Mouse (Mus musculus) heart, embryonic 15.5 days (tissue): ENCODE data around the gene G6pc. TPM values are rescaled to one million over a fixed set of nuclear protein-coding genes. Genes with fewer than 3 reads are reported as not detected.
"Not testable (repeated sequence)": the region's sequence is repeated elsewhere in the genome, so short reads cannot be mapped to it uniquely, and the experiment has no call there.

Experiments
- ATAC-seq: fragments of 200-750 bp; cut with Nextera tagmentation; replicated peaks from 2 replicates; pipeline ENCODE4 v1.8.0; 2017; ENCODE audit warnings: low read depth, moderate TSS enrichment; ENCODE audit not compliant: insufficient number of reproducible peaks, insufficient read depth, low FRiP score
- H3K27ac ChIP-seq: fragments of 300-500 bp; sonication (generic); 2 replicates; pipeline ENCODE4 v1.5.1; 2015; ENCODE audit warnings: mild to moderate bottlenecking, inconsistent platforms
- H3K27me3 ChIP-seq: fragments of 300-500 bp; sonication (generic); 2 replicates; pipeline ENCODE4 v1.6.1; 2015; ENCODE audit warnings: inconsistent platforms
- H3K36me3 ChIP-seq: fragments of 300-500 bp; sonication (generic); 2 replicates; pipeline ENCODE4 v1.6.1; 2015; ENCODE audit warnings: mild to moderate bottlenecking, inconsistent platforms
- H3K4me1 ChIP-seq: fragments of 300-500 bp; sonication (generic); replicated peaks from 2 replicates; pipeline ENCODE4 v1.6.1; 2015; ENCODE audit warnings: inconsistent platforms
- H3K4me2 ChIP-seq: fragments of 300-500 bp; sonication (generic); 2 replicates; pipeline ENCODE4 v1.6.1; 2015; ENCODE audit warnings: inconsistent platforms, mild to moderate bottlenecking, moderate library complexity
- H3K4me3 ChIP-seq: fragments of 300-500 bp; sonication (generic); 2 replicates; pipeline ENCODE4 v1.5.1; 2015; ENCODE audit warnings: mild to moderate bottlenecking, inconsistent platforms
- H3K9ac ChIP-seq: fragments of 300-500 bp; sonication (generic); 2 replicates; pipeline ENCODE4 v1.6.1; 2015; ENCODE audit warnings: mild to moderate bottlenecking, inconsistent platforms
- H3K9me3 ChIP-seq: fragments of 300-500 bp; sonication (generic); replicated peaks from 2 replicates; pipeline ENCODE4 v1.6.1; 2016; ENCODE audit warnings: inconsistent platforms
- WGBS: fragments of 180-500 bp; shearing (Covaris S2); methylation state at CpG from one replicate; pipeline ENCODE4 v1.1.7; 2015; ENCODE audit warnings: mixed read lengths; 5-methylcytosine and 5-hydroxymethylcytosine counted together
- polyA plus RNA-seq: library from polyadenylated mRNA; unstranded; fragments of >200 nt; fragmentation: Nextera tagmentation; extraction: Ambion mirVana; gene quantifications from 2 replicates; pipeline ENCODE4 v1.2.1, GENCODE M21; 2015

Gene G6pc
- not detected in 2 replicates for polyA plus RNA-seq

GRCm38 (mm10) chr11:101367326-101367935 lies at the start of gene G6pc:
G6pc (plus strand) TSS chr11:101367561.
- H3K36me3 ChIP-seq: no peaks in the 10 kb centered on the region
- 83% methylated on average over 8 of the region's 8 CpGs for WGBS
- no peaks in the 10 kb centered on the region for H3K27me3 ChIP-seq
- H3K9me3 ChIP-seq: no peaks in the 10 kb centered on the region
- no peak for ATAC-seq
- peaks cover 3% of the 10 kb centered on the region for H3K4me1 ChIP-seq
- no peak within 1 kb of the TSS for H3K27ac ChIP-seq
- no peak within 1 kb of the TSS for H3K9ac ChIP-seq
- no peak within 1 kb of the TSS for H3K4me3 ChIP-seq
- no peak within 1 kb of the TSS for H3K4me2 ChIP-seq

- Histone ChIP-seq H3K4me2 (no peak overlapping the region), H3K9ac (no peak overlapping the region), H3K27me3 (no peaks in the 10 kb centered on the region), H3K36me3 (peaks cover 62% of the 10 kb centered on the region), H3K4me3 (no peak overlapping the region), H3K9me3 (no peaks in the 10 kb centered on the region), H3K27ac (no peak overlapping the region), H3K4me1 (peaks cover 6% of the 10 kb centered on the region)
- 9% methylated on average over 4 of the region's 4 CpGs for WGBS
- ATAC-seq: 0 out of 2 replicates have a peak, but pooled peaks have one; percentile 19
These were observed 43.8 kb upstream of the G6pc start for GRCm38 (mm10) chr11:101323609-101324008.

DNA sequence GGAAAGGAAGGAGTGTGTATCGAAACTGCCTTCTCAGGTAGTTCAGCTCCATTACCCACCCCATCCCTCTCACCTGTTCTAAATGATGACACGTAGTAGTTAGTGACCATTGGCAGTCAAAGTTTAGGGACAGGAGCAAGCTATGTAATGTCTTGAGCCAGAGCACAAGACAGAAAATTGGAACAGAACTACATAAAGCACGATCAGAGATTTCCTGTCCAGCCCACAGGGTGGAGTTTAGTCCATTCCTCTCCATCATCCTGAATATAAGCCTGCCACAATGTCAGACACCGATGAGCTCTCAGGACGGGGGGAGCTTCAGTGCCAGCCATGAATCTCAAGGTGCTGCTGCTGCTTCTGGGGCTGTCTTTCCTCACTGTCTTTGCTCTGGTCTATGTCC lies 42.6 kb upstream of the G6pc start, which contains the start of gene Aoc2:
TSS of gene Aoc2 (plus strand) at position 301 of the 400 bp plus-strand sequence.
- no peaks in the 10 kb centered on the region for H3K27me3 ChIP-seq
- WGBS: 80% methylated on average over 5 of the region's 5 CpGs
- no peak for ATAC-seq
- no peak within 1 kb of the TSS for H3K4me3 ChIP-seq
- no peak within 1 kb of the TSS for H3K4me2 ChIP-seq
- peaks cover 13% of the 10 kb centered on the region for H3K4me1 ChIP-seq
- no peak within 1 kb of the TSS for H3K27ac ChIP-seq
- peaks cover 52% of the 10 kb centered on the region for H3K36me3 ChIP-seq
- H3K9me3 ChIP-seq: no peaks in the 10 kb centered on the region
- H3K9ac ChIP-seq: no peak within 1 kb of the TSS

DNA sequence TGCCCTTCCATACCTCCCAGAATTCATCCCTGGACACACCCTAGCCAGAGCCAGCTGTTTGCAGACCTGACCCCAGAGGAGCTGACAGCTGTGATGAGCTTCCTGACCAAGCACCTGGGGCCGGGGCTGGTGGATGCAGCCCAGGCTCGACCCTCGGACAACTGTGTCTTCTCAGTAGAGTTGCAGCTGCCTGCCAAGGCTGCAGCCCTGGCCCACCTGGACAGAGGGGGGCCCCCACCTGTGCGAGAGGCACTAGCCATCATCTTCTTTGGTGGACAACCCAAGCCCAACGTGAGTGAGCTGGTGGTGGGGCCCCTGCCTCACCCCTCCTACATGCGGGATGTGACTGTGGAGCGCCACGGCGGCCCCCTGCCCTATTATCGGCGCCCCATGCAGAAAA lies 42.2 kb upstream of the G6pc start:
- H3K36me3 ChIP-seq: peaks cover 48% of the 10 kb centered on the region
- not testable (repeated sequence) for H3K9me3 ChIP-seq

DNA sequence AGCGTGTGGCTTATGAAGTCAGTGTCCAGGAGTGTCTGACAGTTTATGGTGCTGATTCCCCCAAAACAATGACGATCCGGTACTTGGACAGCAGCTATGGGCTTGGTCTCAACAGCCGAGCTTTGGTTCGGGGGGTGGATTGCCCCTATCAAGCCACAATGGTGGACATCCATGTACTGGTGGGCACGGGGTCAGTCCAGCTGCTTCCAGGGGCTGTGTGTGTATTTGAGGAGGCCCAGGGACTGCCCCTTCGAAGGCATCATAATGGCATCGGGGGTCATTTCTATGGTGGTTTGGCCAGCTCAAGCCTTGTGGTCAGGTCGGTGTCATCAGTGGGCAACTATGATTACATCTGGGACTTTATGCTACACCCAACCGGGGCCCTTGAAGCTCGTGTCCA lies 41.2 kb upstream of the G6pc start:
- Histone ChIP-seq H3K27ac (no peak overlapping the region), H3K4me1 (peaks cover 13% of the 10 kb centered on the region), H3K27me3 (no peaks in the 10 kb centered on the region), H3K9me3 (no peaks in the 10 kb centered on the region), H3K4me3 (no peak overlapping the region), H3K36me3 (peaks cover 38% of the 10 kb centered on the region), H3K4me2 (no peak overlapping the region), H3K9ac (no peak overlapping the region)
- WGBS: 84% methylated on average over 11 of the region's 11 CpGs
- no peak for ATAC-seq

More for the DNA sequence above, 42.2 kb upstream of the G6pc start:
- H3K4me3 ChIP-seq, H3K27ac ChIP-seq, H3K4me2 ChIP-seq, H3K27me3 ChIP-seq, ATAC-seq, H3K9ac ChIP-seq: not testable (repeated sequence)
- peaks cover 13% of the 10 kb centered on the region for H3K4me1 ChIP-seq
- WGBS: 86% methylated on average over 11 of the region's 11 CpGs

DNA sequence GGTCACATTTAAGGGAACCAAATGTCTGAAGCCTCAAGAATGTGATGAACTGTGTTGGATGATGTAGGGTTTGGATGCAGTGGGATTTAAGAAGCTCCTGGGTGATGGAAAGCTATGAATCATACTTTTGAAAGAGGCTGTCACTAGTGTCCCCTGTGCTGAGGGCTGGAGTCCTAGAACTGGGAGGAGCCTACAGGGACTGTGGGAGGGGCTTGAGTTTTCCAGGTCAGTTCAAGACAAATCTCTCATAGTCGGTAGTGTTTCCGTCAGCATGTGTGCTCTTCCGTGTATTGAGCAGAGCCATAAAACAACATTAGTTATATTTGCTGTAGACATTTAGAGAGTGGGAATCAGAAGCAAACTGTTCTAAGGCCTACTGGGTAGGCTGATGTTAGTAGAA lies 40.0 kb upstream of the G6pc start:
- no peak overlapping the region for H3K4me2 ChIP-seq
- ATAC-seq: no peak
- peaks cover 13% of the 10 kb centered on the region for H3K4me1 ChIP-seq
- H3K27me3 ChIP-seq: no peaks in the 10 kb centered on the region
- no peaks in the 10 kb centered on the region for H3K9me3 ChIP-seq
- 41% methylated on average over 3 of the region's 3 CpGs for whole genome bisulfite sequencing
- H3K27ac ChIP-seq: no peak overlapping the region
- H3K4me3 ChIP-seq: no peak overlapping the region
- peaks cover 27% of the 10 kb centered on the region for H3K36me3 ChIP-seq
- no peak overlapping the region for H3K9ac ChIP-seq

- Histone ChIP-seq H3K9me3 (no peaks in the 10 kb centered on the region), H3K4me1 (peaks cover 13% of the 10 kb centered on the region), H3K27me3 (no peaks in the 10 kb centered on the region), H3K9ac (no peak overlapping the region), H3K4me3 (no peak overlapping the region), H3K4me2 (no peak overlapping the region), H3K36me3 (peaks cover 14% of the 10 kb centered on the region), H3K27ac (peak overlapping the region; percentile 56)
- ATAC-seq: no peak
- 54% methylated on average over 6 of the region's 6 CpGs for WGBS
These were observed 38.3 kb upstream of the G6pc start for GRCm38 (mm10) chr11:101328941-101329635.

DNA sequence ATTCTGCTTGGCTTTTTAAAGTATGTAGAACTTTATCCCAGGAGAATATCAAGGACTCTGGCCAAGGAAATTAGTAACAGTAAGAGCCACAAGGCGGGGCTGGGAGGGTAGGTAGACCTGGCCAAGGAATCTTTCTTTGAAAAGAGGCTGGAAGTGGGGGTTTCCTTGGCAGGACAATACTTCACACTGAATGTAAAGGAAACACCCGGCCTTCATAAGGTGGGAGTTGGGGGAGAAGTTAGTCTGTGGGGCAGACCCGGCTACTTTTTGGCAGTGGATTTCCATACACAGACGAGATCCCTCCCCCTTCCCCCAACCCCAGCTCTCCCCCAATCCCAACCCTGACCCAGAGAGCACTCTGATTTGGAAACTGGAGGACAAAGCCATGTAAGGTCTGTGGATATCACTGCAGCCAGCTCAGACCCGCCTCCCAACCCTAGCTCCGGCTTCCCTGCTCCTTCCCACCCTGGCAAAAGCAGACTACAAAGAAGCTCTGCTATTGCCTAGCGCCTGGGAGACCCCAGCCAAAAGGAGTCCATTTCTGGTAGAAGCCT lies 36.9 kb upstream of the G6pc start, which contains the start of gene Aoc3:
TSS of gene Aoc3 (plus strand) at position 235 of the 554 bp plus-strand sequence.
- Histone ChIP-seq H3K27me3 (no peaks in the 10 kb centered on the region), H3K4me2 (peak within 1 kb of the TSS; percentile 40), H3K4me1 (peaks cover 15% of the 10 kb centered on the region), H3K4me3 (peak within 1 kb of the TSS; percentile 25), H3K9ac (no peak within 1 kb of the TSS), H3K27ac (peak within 1 kb of the TSS; percentile 75), H3K36me3 (peaks cover 3% of the 10 kb centered on the region; the same call in 1 of the 2 replicates), H3K9me3 (no peaks in the 10 kb centered on the region)
- ATAC-seq: peak; percentile 68
- WGBS: 44% methylated on average over 7 of the region's 7 CpGs

DNA sequence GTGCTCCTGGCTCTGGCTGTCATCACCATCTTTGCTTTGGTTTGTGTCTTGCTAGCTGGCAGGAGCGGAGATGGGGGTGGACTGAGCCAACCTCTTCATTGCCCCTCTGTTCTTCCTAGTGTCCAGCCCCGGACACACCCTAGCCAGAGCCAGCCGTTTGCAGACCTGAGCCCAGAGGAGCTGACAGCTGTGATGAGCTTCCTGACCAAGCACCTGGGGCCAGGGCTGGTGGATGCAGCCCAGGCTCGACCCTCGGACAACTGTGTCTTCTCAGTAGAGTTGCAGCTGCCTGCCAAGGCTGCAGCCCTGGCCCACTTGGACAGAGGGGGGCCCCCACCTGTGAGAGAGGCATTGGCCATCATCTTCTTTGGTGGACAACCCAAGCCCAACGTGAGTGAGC lies 36.4 kb upstream of the G6pc start:
- peak overlapping the region; percentile 40 for H3K4me2 ChIP-seq
- not testable (repeated sequence) for H3K27me3 ChIP-seq, H3K9me3 ChIP-seq, H3K36me3 ChIP-seq, H3K9ac ChIP-seq, ATAC-seq
- H3K4me3 ChIP-seq: peak overlapping the region; percentile 25
- WGBS: 56% methylated on average over 6 of the region's 6 CpGs
- H3K4me1 ChIP-seq: peaks cover 15% of the 10 kb centered on the region
- H3K27ac ChIP-seq: peak overlapping the region; percentile 75

DNA sequence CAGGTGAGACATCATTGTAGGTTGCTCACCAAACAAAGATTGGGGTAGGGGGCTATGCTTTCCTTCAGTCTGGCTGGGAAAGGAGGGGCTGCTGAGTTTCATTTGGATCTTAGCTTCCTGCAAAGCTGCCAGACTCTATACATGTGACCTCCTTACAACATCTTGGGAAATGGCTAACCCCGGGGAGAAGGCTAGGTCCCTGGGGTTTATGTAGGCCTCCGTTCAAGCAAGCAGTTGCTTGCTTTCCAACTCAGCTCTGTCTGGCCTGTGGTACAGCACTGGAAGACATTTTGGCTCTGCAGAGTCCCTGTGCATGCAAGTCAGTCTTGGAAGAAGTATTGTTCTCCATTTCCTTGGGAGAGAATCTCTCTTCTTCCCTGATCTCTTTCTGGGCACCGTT lies 34.8 kb upstream of the G6pc start:
- no peak overlapping the region for H3K9ac ChIP-seq
- H3K27me3 ChIP-seq: no peaks in the 10 kb centered on the region
- no peak for ATAC-seq
- peak overlapping the region; percentile 25 for H3K4me3 ChIP-seq
- H3K4me1 ChIP-seq: peaks cover 19% of the 10 kb centered on the region
- H3K9me3 ChIP-seq: no peaks in the 10 kb centered on the region
- H3K27ac ChIP-seq: 0 out of 2 replicates have a peak overlapping the region, but pooled peaks have one; percentile 9
- 69% methylated on average over 3 of the region's 3 CpGs for WGBS
- H3K36me3 ChIP-seq: no peaks in the 10 kb centered on the region
- peak overlapping the region; percentile 40 for H3K4me2 ChIP-seq

- peak overlapping the region; percentile 39 for H3K4me2 ChIP-seq
These were observed 33.3 kb upstream of the G6pc start for GRCm38 (mm10) chr11:101334023-101334422.

More at GRCm38 (mm10) chr11:101334023-101334422, 33.3 kb upstream of the G6pc start:
- H3K27me3 ChIP-seq: no peaks in the 10 kb centered on the region
- no peak overlapping the region for H3K9ac ChIP-seq
- H3K4me3 ChIP-seq: peak overlapping the region; percentile 13
- H3K4me1 ChIP-seq: peaks cover 21% of the 10 kb centered on the region
- no peaks in the 10 kb centered on the region for H3K36me3 ChIP-seq
- no peak for ATAC-seq
- H3K9me3 ChIP-seq: no peaks in the 10 kb centered on the region
- 46% methylated on average over 10 of the region's 10 CpGs for WGBS
- no peak overlapping the region for H3K27ac ChIP-seq
